Mouse (Mus musculus): Measurements from ENCODE around the gene Ap1s1. TPM values are rescaled to one million over a fixed set of nuclear protein-coding genes. Genes with fewer than 3 reads are reported as not detected.

Ap1s1 gene
- polyA plus RNA-seq, 2 experiments: 112 to 146 TPM

- no peak for TF ChIP-seq POLR2A (IDR thresholded peaks at IDR 0.05; ENCODE audit: borderline replicate concordance, extremely low read depth, insufficient read depth, insufficient read length)
- Histone ChIP-seq H3K36me3 (ENCODE audit: control insufficient read depth, insufficient read depth, low read length) (no peaks in the 10 kb centered on the region), H3K27me3 (ENCODE audit: control insufficient read depth, insufficient read depth, low read length) (no peaks in the 10 kb centered on the region), H3K4me1 (ENCODE audit: control insufficient read depth, insufficient read depth, low read length) (no peaks in the 10 kb centered on the region), H3K9ac (ENCODE audit: low read depth, low read length, severe bottlenecking) (no peak overlapping the region), H3K27ac (replicated peaks; ENCODE audit: low read depth, low read length) (no peak overlapping the region), H3K4me3 (replicated peaks; ENCODE audit: low read length) (no peak overlapping the region), H3K4me2 (replicated peaks; ENCODE audit: low read depth, low read length, severe bottlenecking) (no peak overlapping the region), H3K9me3 (ENCODE audit: control insufficient read depth, low read length) (no peaks in the 10 kb centered on the region)
- no peak for DNase-seq (ENCODE audit: low spot score)
- no peak for ATAC-seq (ENCODE audit: low FRiP score, low read depth)
- 86% methylated on average over 5 of the region's 5 CpGs for WGBS
Measured at GRCm38 (mm10) chr5:137051914-137052505, 6.1 kb upstream of the Ap1s1 start.

- 61% methylated on average over 6 of the region's 6 CpGs for WGBS
Measured at GRCm38 (mm10) chr5:137051125-137051524, 5.2 kb upstream of the Ap1s1 start.

GRCm38 (mm10) chr5:137046991-137047390 is 1.1 kb upstream of the Ap1s1 start:
- no peak for TF ChIP-seq POLR2A (IDR thresholded peaks at IDR 0.05; ENCODE audit: borderline replicate concordance, extremely low read depth, insufficient read depth, insufficient read length)
- ATAC-seq (ENCODE audit: low FRiP score, low read depth) (no peak), DNase-seq (ENCODE audit: low spot score) (no peak)
- peaks cover 7% of the 10 kb centered on the region for H3K36me3 ChIP-seq (ENCODE audit: control insufficient read depth, insufficient read depth, low read length)
- peaks cover 5% of the 10 kb centered on the region for H3K4me1 ChIP-seq (ENCODE audit: control insufficient read depth, insufficient read depth, low read length)
- H3K27me3 ChIP-seq (ENCODE audit: control insufficient read depth, insufficient read depth, low read length): no peaks in the 10 kb centered on the region
- no peak overlapping the region for H3K9ac ChIP-seq (ENCODE audit: low read depth, low read length, severe bottlenecking)
- H3K4me2 ChIP-seq (replicated peaks; ENCODE audit: low read depth, low read length, severe bottlenecking): no peak overlapping the region
- H3K27ac ChIP-seq (replicated peaks; ENCODE audit: low read depth, low read length): no peak overlapping the region
- H3K9me3 ChIP-seq (ENCODE audit: control insufficient read depth, low read length): no peaks in the 10 kb centered on the region
- no peak overlapping the region for H3K4me3 ChIP-seq (replicated peaks; ENCODE audit: low read length)

More at GRCm38 (mm10) chr5:137051125-137051524, 5.2 kb upstream of the Ap1s1 start:
- Histone ChIP-seq H3K27ac (replicated peaks; ENCODE audit: low read depth, low read length) (no peak overlapping the region), H3K4me1 (ENCODE audit: control insufficient read depth, insufficient read depth, low read length) (no peaks in the 10 kb centered on the region), H3K9me3 (ENCODE audit: control insufficient read depth, low read length) (no peaks in the 10 kb centered on the region), H3K4me3 (replicated peaks; ENCODE audit: low read length) (no peak overlapping the region), H3K4me2 (replicated peaks; ENCODE audit: low read depth, low read length, severe bottlenecking) (no peak overlapping the region), H3K27me3 (ENCODE audit: control insufficient read depth, insufficient read depth, low read length) (no peaks in the 10 kb centered on the region), H3K36me3 (ENCODE audit: control insufficient read depth, insufficient read depth, low read length) (no peaks in the 10 kb centered on the region), H3K9ac (ENCODE audit: low read depth, low read length, severe bottlenecking) (no peak overlapping the region)
- ATAC-seq (ENCODE audit: low FRiP score, low read depth) (no peak), DNase-seq (ENCODE audit: low spot score) (no peak)
- TF ChIP-seq POLR2A (IDR thresholded peaks at IDR 0.05; ENCODE audit: borderline replicate concordance, extremely low read depth, insufficient read depth, insufficient read length): no peak

GRCm38 (mm10) chr5:137046324-137046718 is 386 bp upstream of the Ap1s1 start:
- H3K4me3 ChIP-seq (replicated peaks; ENCODE audit: low read length): peak overlapping the region; percentile 77
- H3K4me2 ChIP-seq (replicated peaks; ENCODE audit: low read depth, low read length, severe bottlenecking): peak overlapping the region; percentile 79
- ATAC-seq (ENCODE audit: low FRiP score, low read depth): 0 out of 2 replicates have a peak, but pooled peaks have one; percentile 1

GRCm38 (mm10) chr5:137043997-137044396 is 1.9 kb downstream of the Ap1s1 start:
- no peak for TF ChIP-seq POLR2A (IDR thresholded peaks at IDR 0.05; ENCODE audit: borderline replicate concordance, extremely low read depth, insufficient read depth, insufficient read length)
- Histone ChIP-seq H3K4me3 (replicated peaks; ENCODE audit: low read length) (no peak overlapping the region), H3K4me1 (ENCODE audit: control insufficient read depth, insufficient read depth, low read length) (peaks cover 5% of the 10 kb centered on the region), H3K9me3 (ENCODE audit: control insufficient read depth, low read length) (no peaks in the 10 kb centered on the region), H3K9ac (ENCODE audit: low read depth, low read length, severe bottlenecking) (no peak overlapping the region), H3K36me3 (ENCODE audit: control insufficient read depth, insufficient read depth, low read length) (peaks cover 34% of the 10 kb centered on the region), H3K27me3 (ENCODE audit: control insufficient read depth, insufficient read depth, low read length) (no peaks in the 10 kb centered on the region), H3K27ac (replicated peaks; ENCODE audit: low read depth, low read length) (no peak overlapping the region), H3K4me2 (replicated peaks; ENCODE audit: low read depth, low read length, severe bottlenecking) (no peak overlapping the region)
- 96% methylated on average over 7 of the region's 7 CpGs for WGBS
- DNase-seq (ENCODE audit: low spot score): no peak
- ATAC-seq (ENCODE audit: low FRiP score, low read depth): no peak

More at GRCm38 (mm10) chr5:137046324-137046718, 386 bp upstream of the Ap1s1 start:
- no peak for TF ChIP-seq POLR2A (IDR thresholded peaks at IDR 0.05; ENCODE audit: borderline replicate concordance, extremely low read depth, insufficient read depth, insufficient read length)
- Histone ChIP-seq H3K27me3 (ENCODE audit: control insufficient read depth, insufficient read depth, low read length) (no peaks in the 10 kb centered on the region), H3K27ac (replicated peaks; ENCODE audit: low read depth, low read length) (no peak overlapping the region), H3K4me1 (ENCODE audit: control insufficient read depth, insufficient read depth, low read length) (peaks cover 5% of the 10 kb centered on the region), H3K36me3 (ENCODE audit: control insufficient read depth, insufficient read depth, low read length) (peaks cover 14% of the 10 kb centered on the region), H3K9me3 (ENCODE audit: control insufficient read depth, low read length) (no peaks in the 10 kb centered on the region), H3K9ac (ENCODE audit: low read depth, low read length, severe bottlenecking) (no peak overlapping the region)
- no peak for DNase-seq (ENCODE audit: low spot score)
- 28% methylated on average over 5 of the region's 5 CpGs for WGBS
